Mouse (Mus musculus) heart, embryonic 16.5 days (tissue): ENCODE measurements at regions not wholly inside any gene's neighbourhood (a gene's known extent, or its start where the extent isn't known, plus 50 kb on each side); places are given as distances from the start of the nearest gene placed in this dataset.

Experiments used
- ATAC-seq: fragments of 200-750 bp; cut with Nextera tagmentation; replicated peaks from 2 replicates; pipeline ENCODE4 v1.8.0; 2017; ENCODE audit warnings: moderate number of reproducible peaks; ENCODE audit not compliant: insufficient read depth, low FRiP score; ENCODE audit errors: extremely low read depth
- H3K27ac ChIP-seq: fragments of 300-500 bp; sonication (generic); 2 replicates; pipeline ENCODE4 v1.5.1; 2014; ENCODE audit warnings: mild to moderate bottlenecking, low read length, control low read depth, moderate library complexity
- H3K27me3 ChIP-seq: fragments of 300-500 bp; sonication (generic); 2 replicates; pipeline ENCODE4 v1.6.1; 2014; ENCODE audit warnings: low read length, mixed read lengths; ENCODE audit not compliant: control insufficient read depth, insufficient read depth
- H3K36me3 ChIP-seq: fragments of 300-500 bp; sonication (generic); 2 replicates; pipeline ENCODE4 v1.6.1; 2014; ENCODE audit not compliant: control insufficient read depth, insufficient read depth
- H3K4me1 ChIP-seq: fragments of 300-500 bp; sonication (generic); 2 replicates; pipeline ENCODE4 v1.6.1; 2014; ENCODE audit warnings: low read length, mixed read lengths; ENCODE audit not compliant: control insufficient read depth, insufficient read depth
- H3K4me2 ChIP-seq: fragments of 300-500 bp; sonication (generic); 2 replicates; pipeline ENCODE4 v1.6.1; 2014; ENCODE audit warnings: low read depth, mild to moderate bottlenecking, control low read depth, low read length
- H3K4me3 ChIP-seq: fragments of 300-500 bp; sonication (generic); 2 replicates; pipeline ENCODE4 v1.5.1; 2014; ENCODE audit warnings: mild to moderate bottlenecking, control low read depth, low read length
- H3K9ac ChIP-seq: fragments of 300-500 bp; sonication (generic); 2 replicates; pipeline ENCODE4 v1.6.1; 2014; ENCODE audit warnings: low read length, control low read depth
- H3K9me3 ChIP-seq: fragments of 300-500 bp; sonication (generic); replicated peaks from 2 replicates; pipeline ENCODE4 v1.6.1; 2016; ENCODE audit warnings: low read length; ENCODE audit not compliant: control insufficient read depth
- WGBS: fragments of 180-500 bp; shearing (Covaris S2); extraction: QIAGEN DNeasy Blood & Tissue Kit; methylation state at CpG from one replicate; pipeline ENCODE4 v1.1.7; 2014; 5-methylcytosine and 5-hydroxymethylcytosine counted together

DNA sequence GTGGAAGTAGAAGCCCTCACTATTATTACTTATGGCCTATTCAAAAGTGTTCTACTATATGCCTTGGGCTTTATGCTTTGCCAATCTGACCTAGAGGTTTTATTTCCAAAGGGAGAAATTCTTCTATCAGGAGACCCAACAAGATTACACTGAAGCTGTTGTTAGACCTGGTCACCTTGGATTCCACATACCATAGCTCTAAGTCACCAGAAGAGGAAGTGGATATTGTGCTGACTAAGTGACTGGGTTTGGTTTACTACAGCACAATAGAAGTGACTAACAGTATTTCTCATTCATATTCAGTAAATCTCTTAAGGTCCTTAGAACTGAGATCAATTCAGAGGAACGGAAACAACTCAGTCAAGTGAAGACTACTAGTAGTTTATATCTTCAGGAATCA, 229.0 kb upstream of the Btbd3 start:
- Histone ChIP-seq H3K4me2 (no peak overlapping the region), H3K27me3 (no peaks in the 10 kb centered on the region), H3K27ac (no peak overlapping the region), H3K4me3 (no peak overlapping the region), H3K4me1 (no peaks in the 10 kb centered on the region), H3K9ac (no peak overlapping the region), H3K9me3 (no peaks in the 10 kb centered on the region), H3K36me3 (no peaks in the 10 kb centered on the region)
- ATAC-seq: no peak
- 88% methylated on average over 1 of the region's 1 CpGs for WGBS

DNA sequence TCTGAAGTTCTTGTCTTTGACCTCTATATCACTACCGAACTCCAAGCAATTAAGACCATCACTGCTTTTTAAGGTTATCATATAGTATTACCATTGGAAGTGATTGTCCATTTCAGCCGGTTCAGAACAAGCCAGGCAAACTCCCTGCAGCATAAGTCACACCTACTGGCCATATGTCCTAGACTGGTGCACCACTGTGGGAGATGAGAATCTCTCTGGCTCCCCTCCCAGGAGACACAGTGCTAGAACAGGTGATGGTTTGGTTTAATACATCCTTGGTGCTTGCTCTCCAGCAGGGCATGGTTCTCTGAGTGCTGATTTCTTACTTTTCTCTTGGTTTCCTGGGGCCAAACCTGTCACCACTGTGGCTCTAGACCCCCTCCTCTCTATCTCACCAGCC, 232.8 kb upstream of the Btbd3 start:
- Histone ChIP-seq H3K4me2 (no peak overlapping the region), H3K4me1 (no peaks in the 10 kb centered on the region), H3K36me3 (no peaks in the 10 kb centered on the region), H3K4me3 (no peak overlapping the region), H3K27me3 (no peaks in the 10 kb centered on the region), H3K9me3 (no peaks in the 10 kb centered on the region), H3K27ac (no peak overlapping the region), H3K9ac (no peak overlapping the region)
- 73% methylated on average over 2 of the region's 2 CpGs for WGBS
- ATAC-seq: no peak

DNA sequence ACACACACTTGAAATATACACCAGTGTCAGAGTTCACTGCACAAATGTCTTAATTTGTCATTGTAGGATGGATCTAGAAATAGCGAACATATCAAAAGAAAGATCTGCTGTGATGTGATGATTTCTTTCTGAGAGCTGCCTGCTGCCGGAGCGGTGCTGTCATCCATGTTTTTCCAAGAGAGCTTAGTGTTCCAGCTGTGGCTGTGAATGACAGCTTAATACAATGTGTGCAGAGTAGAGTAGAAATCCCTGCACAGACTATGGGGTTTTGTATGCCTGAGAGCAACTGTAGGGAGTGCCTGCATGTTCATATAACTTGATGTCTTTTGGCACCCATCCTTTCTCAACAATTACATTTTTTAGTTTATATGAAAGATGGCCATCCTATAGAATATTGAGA, 274.6 kb upstream of the Btbd3 start:
- no peaks in the 10 kb centered on the region for H3K27me3 ChIP-seq
- no peak overlapping the region for H3K27ac ChIP-seq
- no peaks in the 10 kb centered on the region for H3K9me3 ChIP-seq
- no peak overlapping the region for H3K4me3 ChIP-seq
- H3K4me1 ChIP-seq: no peaks in the 10 kb centered on the region
- no peak for ATAC-seq
- H3K9ac ChIP-seq: no peak overlapping the region
- WGBS: 55% methylated on average over 3 of the region's 3 CpGs
- H3K36me3 ChIP-seq: no peaks in the 10 kb centered on the region
- no peak overlapping the region for H3K4me2 ChIP-seq

DNA sequence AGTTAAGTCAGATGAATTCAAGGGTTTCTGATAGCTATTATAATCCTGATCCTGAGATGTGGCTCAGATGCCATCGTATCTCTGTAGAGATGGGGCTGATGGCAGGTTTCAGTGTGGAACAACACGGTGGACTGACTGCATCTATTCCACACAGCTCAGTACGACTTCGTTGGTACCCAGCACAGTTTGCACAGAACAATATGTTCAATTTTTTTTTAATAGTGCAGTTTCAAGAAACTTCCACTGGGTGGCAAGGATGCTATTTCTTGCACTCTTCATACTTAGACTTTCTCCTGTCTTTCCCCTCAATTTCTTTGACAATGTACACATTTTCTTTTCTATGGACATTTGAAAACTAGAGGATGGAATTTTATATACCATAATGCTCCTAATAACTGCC, 278.6 kb upstream of the Btbd3 start:
- ATAC-seq: peak; percentile 32; the same call in 1 of the 2 replicates
- no peaks in the 10 kb centered on the region for H3K27me3 ChIP-seq
- WGBS: 43% methylated on average over 4 of the region's 4 CpGs

DNA sequence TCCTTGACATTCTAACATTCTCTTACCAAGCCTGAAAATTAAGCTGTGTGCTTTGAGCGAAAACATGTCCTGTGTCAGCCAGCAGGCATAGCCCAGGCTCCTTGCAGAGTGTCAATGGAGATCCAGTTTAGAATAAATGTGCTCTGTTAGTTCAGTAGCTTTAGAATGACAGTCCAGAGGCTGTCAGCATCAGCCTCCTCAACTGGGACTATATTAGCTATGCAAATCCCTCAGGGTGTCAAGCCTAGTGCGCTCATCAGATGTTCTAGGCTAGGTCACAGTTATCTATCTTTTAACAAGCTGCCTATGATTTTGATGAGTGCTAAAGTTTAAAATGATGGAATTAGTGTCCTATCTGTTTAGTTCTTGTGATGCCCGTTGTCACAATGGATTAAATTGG, 281.7 kb upstream of the Btbd3 start:
- H3K36me3 ChIP-seq: no peaks in the 10 kb centered on the region
- no peak for ATAC-seq
- no peak overlapping the region for H3K9ac ChIP-seq
- no peak overlapping the region for H3K4me2 ChIP-seq
- H3K9me3 ChIP-seq: no peaks in the 10 kb centered on the region
- H3K27me3 ChIP-seq: no peaks in the 10 kb centered on the region
- 73% methylated on average over 3 of the region's 3 CpGs for WGBS
- H3K4me1 ChIP-seq: no peaks in the 10 kb centered on the region
- H3K4me3 ChIP-seq: no peak overlapping the region
- H3K27ac ChIP-seq: no peak overlapping the region

More for the DNA sequence above, 278.6 kb upstream of the Btbd3 start:
- H3K9ac ChIP-seq: no peak overlapping the region
- H3K9me3 ChIP-seq: no peaks in the 10 kb centered on the region
- H3K36me3 ChIP-seq: no peaks in the 10 kb centered on the region
- H3K4me2 ChIP-seq: no peak overlapping the region
- H3K4me3 ChIP-seq: no peak overlapping the region
- H3K27ac ChIP-seq: no peak overlapping the region
- no peaks in the 10 kb centered on the region for H3K4me1 ChIP-seq

DNA sequence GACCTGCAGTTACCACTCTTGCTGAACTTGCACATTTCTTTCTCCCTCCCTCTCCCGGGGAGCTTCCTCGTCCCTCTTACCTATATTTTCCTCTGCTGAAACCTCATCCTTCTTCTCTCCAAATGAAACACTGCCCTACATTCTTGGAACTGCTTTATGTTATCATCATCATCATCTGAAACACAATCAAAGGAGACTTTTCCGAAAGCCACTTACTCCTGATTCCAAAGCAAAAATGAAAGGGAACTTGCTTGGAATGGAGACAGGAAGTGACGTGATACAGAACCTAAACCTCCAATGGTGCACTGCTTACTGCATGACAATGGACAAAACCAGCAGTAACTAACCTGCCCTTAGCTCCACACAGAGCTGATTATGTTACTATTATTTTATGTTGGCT, 287.2 kb upstream of the Btbd3 start:
- H3K27me3 ChIP-seq: no peaks in the 10 kb centered on the region
- H3K9me3 ChIP-seq: no peaks in the 10 kb centered on the region
- H3K4me3 ChIP-seq: no peak overlapping the region
- no peaks in the 10 kb centered on the region for H3K4me1 ChIP-seq
- no peak overlapping the region for H3K27ac ChIP-seq
- no peak for ATAC-seq
- H3K4me2 ChIP-seq: no peak overlapping the region
- no peak overlapping the region for H3K9ac ChIP-seq
- WGBS: 66% methylated on average over 4 of the region's 4 CpGs
- no peaks in the 10 kb centered on the region for H3K36me3 ChIP-seq

DNA sequence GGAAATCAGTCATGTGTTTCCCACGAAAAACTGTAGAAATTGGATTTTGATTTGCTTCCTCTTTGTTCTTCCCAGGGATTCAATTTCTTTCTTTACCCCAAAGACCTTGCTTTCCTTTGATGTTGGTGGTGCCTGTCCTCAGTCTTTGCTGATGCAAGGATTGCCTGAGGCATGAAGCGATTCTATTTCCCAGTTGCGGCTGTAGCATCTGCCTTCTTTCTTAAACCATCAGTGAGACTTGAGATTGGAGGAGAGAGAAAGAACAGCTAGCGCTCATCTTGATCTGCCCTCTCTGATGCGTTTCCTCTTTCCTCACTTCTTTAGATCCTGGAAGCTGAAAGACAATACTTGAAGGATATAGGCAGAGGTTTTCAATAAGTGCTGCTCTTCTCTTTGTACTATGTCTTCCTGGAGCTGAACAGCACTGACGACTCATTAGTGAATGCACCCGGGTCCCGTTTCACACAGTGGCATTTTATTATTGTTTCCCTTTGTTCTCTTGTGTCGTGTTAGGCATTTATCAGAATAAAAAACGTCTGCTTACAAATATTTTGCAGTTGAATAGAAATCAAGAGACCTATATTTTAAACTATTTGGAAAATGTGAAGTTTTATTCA, 289.8 kb upstream of the Btbd3 start:
- no peak overlapping the region for H3K4me2 ChIP-seq
- no peaks in the 10 kb centered on the region for H3K9me3 ChIP-seq
- H3K36me3 ChIP-seq: no peaks in the 10 kb centered on the region
- H3K4me3 ChIP-seq: no peak overlapping the region
- no peak for ATAC-seq
- H3K4me1 ChIP-seq: no peaks in the 10 kb centered on the region
- no peak overlapping the region for H3K27ac ChIP-seq
- 63% methylated on average over 10 of the region's 10 CpGs for WGBS
- no peaks in the 10 kb centered on the region for H3K27me3 ChIP-seq
- no peak overlapping the region for H3K9ac ChIP-seq

DNA sequence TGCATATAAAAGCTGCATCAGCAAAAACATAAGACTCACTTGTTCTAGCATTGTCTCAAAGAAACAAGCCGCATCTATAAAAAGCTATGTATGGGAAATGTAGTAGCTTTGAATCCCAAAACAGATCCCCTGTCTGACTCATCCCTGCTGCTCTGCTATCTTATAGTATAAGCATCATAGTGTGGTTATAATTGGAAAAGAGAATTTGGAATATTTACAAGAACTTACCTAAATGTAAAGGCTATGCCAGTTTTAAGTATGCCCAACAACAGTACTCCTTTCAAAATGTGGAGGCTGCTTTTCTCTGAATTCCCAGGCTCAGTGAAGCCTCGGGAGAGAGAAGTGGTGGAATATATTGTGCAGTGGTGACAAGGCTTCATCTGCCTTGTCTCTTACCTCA, 301.5 kb upstream of the Btbd3 start:
- H3K4me1 ChIP-seq: no peaks in the 10 kb centered on the region
- no peak for ATAC-seq
- WGBS: 78% methylated on average over 2 of the region's 2 CpGs
- no peak overlapping the region for H3K4me3 ChIP-seq
- H3K36me3 ChIP-seq: no peaks in the 10 kb centered on the region
- H3K9me3 ChIP-seq: no peaks in the 10 kb centered on the region
- H3K9ac ChIP-seq: no peak overlapping the region
- no peak overlapping the region for H3K27ac ChIP-seq
- no peak overlapping the region for H3K4me2 ChIP-seq
- no peaks in the 10 kb centered on the region for H3K27me3 ChIP-seq

DNA sequence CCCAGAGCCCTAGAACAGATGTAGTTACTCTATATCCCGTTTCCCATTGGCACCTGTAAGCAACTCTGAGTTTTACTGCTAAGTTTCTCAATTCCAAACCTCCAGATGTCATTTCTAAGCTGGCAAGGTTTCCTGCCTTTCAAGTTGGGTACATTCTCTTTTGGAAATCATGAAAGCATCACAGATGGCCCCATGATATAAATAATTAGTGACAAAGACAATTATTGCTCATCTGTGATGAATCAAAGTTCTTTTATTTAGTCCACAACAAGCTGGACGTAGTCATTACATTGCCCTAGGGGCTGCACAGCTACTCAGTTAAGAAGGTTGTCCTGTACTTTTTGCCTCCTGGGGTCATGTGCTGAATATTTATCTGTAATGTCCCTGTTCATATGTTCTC, 303.2 kb upstream of the Btbd3 start:
- H3K9me3 ChIP-seq: no peaks in the 10 kb centered on the region
- no peak for ATAC-seq
- H3K4me3 ChIP-seq: no peak overlapping the region
- H3K4me1 ChIP-seq: no peaks in the 10 kb centered on the region
- H3K27me3 ChIP-seq: no peaks in the 10 kb centered on the region
- H3K4me2 ChIP-seq: no peak overlapping the region
- no peaks in the 10 kb centered on the region for H3K36me3 ChIP-seq
- no peak overlapping the region for H3K9ac ChIP-seq
- no peak overlapping the region for H3K27ac ChIP-seq
- 77% methylated on average over 2 of the region's 2 CpGs for WGBS
